Mouse (Mus musculus) testis, adult 2 months (tissue): ENCODE measurements around the gene Huwe1.

Experiments
- CTCF ChIP-seq: fragments of 200-500 bp; IDR thresholded peaks from 2 replicates; pipeline ENCODE4 v1.5.1; 2012; ENCODE audit warnings: low read depth, mild to moderate bottlenecking, inconsistent platforms, low read length, moderate library complexity; ENCODE audit not compliant: control insufficient read depth, insufficient read depth, insufficient replicate concordance
- POLR2A ChIP-seq: fragments of 200-500 bp; IDR thresholded peaks from 2 replicates; pipeline ENCODE4 v1.6.1; 2012; ENCODE audit warnings: low read depth, mild to moderate bottlenecking, inconsistent platforms, low read length, moderate library complexity; ENCODE audit not compliant: control insufficient read depth

- TF ChIP-seq CTCF (no peak), POLR2A (no peak)
These were observed 10.9 kb downstream of the Huwe1 start for GRCm38 (mm10) chrX:151811481-151811880.
